Mouse (Mus musculus): ENCODE measurements at regions not wholly inside any gene's neighbourhood (a gene's known extent, or its start where the extent isn't known, plus 50 kb on each side); places are given as distances from the start of the nearest gene placed in this dataset.

- TF ChIP-seq CTCF (IDR thresholded peaks at IDR 0.05; ENCODE audit: low read depth, low read length) = no peak
- no peak for TF ChIP-seq POLR2A (IDR thresholded peaks at IDR 0.05; ENCODE audit: extremely low read depth, insufficient read depth, low read length)
Observed at GRCm38 (mm10) chr6:98555702-98556101, 213.1 kb upstream of the Gm765 start.
